Mouse (Mus musculus) spleen, adult 18-20 months (tissue): ENCODE data around the gene Fam161a.

Experiments
- DNase-seq, 2 experiments: peaks; one replicate each; pipeline ENCODE4 v3.0.0; 2022; ENCODE audit warnings: mixed read lengths in 2 of 2

The Fam161a gene

DNA sequence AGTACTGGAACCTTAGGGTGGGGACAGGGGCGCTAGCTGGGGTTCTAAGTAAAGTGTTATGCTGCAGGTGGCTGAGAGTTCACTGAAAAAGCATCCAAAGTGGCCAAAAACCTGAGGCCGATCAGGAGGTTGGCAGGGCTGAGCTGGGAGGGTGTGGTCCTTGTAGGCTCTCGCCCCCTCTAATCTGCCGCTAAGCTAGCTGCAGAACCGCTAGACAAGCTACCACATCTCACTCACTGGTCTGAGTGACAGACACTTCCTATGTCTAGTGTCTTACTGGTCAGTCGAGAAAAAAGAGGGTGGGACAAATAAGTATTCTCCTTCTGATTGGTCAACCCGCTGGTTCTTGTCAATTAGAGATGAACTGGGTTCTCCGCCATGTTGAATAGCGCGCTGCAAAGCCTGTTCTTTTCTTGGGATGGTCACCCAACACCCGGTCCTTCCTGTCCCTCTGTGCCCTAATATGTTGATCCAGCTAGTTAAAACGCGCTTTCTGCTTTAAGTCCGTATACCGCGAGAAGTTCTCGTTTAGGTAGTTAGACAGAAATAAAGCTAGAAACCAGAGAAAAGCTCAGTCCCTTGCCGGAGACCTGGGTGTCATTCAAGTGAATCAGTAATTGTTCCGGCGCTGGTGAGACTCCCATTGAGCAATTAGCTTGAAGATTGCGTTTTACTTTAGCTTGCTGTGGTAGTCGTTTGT, at the start of gene Fam161a:
Gene Fam161a (plus strand): TSS at position 51 of the 700 bp plus-strand sequence.
- DNase-seq: peak; percentile 44 to 66

GRCm38 (mm10) chr11:22957791-22958374, 49.4 kb upstream of the Fam161a start:
- no peak for DNase-seq

DNA sequence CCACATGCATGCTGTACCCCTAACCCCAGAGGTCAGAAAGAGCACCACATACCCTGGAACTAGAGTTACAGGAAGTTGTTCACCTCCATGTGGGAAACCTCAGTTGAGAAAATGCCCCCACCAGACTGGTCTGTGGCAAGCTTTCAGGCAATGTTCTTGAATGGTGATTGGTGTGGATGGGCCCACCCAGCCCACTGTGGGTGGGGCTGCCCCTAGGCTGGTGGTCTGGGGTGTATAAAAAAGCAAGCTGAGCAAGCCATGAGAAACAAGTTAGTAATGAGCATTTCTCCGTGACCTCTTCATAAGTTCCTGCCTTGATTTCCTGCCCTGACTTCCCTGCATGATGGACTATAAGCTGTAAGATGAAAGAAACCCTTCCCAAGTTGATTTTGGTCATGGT, 45.2 kb upstream of the Fam161a start:
- no peak for DNase-seq

DNA sequence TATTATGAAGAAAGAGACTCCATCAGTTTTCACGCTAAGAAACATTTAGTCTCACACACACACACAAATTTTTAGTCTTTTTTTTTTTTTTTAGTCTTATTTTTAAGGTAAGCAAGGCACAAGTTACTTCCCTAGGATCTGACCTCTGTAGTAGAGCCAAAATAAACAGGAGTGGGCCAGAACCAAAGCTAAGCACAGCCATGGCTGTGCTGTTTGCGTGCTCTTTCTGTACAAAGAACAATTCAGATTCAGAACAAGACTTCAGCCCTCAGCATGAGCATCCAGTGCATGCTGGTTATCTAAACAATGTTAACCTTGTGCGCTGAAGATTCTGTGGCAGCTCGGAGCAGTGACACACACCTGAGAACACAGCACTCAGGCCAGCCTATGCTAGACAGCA, 42.9 kb upstream of the Fam161a start:
- DNase-seq: no peak

DNA sequence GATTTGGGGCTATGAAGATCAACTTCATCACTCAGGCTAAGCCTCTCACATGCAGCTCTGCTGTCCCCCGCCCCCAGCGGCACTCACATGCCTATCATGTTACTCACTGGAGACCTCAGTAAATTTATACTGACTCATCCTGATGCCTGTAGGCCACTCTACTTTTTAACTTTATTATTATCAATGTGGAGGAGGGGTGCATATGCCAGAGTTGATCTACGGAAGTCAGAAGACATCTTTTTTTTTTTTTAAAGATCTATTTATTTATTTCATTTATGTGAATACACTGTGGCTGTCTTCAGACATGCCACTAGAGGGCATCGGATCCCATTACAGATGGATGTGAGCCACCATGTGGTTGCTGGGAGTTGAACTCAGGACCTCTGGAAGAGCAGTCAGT, 41.8 kb upstream of the Fam161a start:
- DNase-seq: no peak

DNA sequence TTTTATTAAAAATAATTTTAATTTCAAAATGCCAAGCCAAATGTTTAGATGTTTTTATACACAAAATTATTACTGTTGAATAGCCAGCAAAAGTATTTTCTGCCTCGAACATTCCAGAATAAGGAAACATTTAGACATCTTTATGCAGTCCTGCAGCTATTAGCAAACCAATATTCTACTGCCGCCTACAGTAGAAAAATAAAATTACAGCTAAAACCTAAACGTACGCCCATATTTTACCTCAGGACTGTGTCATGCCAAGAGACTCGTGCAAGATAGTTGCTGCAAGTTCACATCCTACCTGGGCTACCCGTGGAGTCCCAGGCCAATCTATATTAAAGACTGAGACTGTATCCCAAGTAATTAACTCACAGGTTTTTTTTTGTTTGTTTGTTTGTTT, 37.8 kb upstream of the Fam161a start:
- DNase-seq: no peak

DNA sequence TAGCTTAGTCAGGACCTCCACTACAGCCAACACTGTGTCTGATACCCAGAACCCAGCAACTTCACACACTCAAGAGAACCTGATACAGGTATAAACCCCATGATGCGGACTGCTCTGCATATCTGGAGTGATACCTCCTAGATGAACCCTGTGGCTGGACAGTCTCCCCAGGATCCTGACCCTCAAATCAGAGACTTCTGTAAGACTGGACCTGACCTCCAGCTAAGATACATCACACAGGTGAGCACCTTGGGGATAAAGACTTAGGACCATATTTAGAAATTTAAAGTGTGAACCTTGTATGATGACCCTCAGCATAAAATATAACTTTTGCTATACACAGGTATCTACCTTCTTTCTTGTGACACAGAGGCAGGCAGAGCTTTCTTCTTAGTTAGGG, 36.8 kb upstream of the Fam161a start:
- no peak for DNase-seq

DNA sequence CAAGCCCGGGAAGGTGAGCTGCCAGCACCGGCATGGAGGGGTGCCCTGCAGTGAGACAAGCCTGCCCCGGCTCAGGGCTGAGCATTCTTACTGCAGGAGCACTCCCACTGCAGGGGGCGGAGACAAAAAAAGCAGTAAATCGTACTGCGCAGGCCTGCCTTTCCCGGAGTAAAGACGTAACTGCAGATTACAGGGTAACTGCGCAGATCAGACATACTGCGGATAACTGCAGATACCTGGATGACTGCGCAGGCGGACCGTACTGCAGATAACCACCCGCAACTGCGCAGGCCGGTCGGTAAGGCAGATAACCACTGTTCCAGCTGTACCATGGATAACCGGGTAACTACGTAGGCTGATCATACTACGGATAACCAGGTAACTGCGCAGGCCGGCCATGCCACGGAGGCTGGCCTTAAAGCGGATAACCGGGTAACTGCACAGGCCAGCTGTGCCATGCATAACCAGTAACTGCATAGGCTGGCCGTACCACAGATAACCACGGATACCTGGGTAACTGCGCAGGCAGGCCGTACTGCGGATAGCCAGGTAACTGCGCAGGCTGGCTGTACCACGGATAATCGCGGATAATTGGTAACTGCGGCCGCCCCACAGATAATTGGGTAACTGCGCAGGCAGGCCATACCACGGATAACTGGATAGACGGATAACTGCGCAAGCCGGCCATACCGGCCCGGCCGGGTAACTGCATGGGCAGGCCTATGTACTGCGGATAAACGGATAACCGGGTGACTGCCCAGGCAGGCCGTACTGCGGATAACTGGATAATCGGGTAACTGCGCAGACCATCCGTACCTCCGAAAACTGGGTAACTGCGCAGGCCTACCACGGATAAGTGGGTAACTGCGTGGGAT, 35.3 kb upstream of the Fam161a start, which contains the start of gene Zrsr1:
Gene Zrsr1 (plus strand): TSS at position 171 of the 875 bp plus-strand sequence.
- DNase-seq: peak; percentile 51 to 55

DNA sequence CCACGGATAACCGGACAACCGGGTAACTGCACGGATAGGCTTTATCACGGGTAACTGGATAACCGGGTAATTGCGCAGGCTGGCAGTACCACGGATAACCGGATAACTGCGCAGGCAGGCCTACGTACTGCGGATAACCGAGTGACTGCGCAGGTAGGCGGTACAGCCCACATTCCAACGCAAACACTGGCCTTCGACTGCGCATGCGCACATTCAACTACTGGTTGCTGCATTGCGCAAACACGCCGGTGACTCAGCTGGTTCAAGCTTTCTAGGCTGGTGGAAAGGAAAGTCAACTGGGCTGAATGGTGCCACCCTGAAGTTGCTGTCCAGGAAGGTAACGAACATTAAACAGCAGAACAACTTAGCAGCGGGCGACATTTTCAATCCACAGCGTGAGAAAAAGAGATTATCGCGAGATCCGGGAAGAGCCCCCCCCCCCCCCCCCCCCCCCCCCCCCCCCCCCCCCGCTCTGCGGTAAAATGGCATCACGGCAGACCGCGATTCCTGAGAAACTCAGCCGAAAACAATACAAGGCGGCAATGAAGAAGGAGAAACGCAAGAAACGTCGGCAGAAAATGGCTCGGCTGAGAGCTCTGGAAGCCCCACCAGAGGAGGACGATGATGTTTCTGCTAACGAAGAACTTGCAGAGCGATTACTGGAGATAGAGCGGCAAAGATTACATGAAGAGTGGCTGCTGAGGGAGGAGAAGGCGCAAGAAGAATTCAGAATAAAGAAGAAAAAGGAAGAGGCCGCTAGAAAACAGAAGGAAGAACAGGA, 34.4 kb upstream of the Fam161a start:
- DNase-seq: peak; percentile 71 to 74

- DNase-seq: no peak
These were observed 33.7 kb upstream of the Fam161a start for GRCm38 (mm10) chr11:22973599-22973998.

- no peak for DNase-seq
These were observed 29.1 kb upstream of the Fam161a start for GRCm38 (mm10) chr11:22978215-22978614.

DNA sequence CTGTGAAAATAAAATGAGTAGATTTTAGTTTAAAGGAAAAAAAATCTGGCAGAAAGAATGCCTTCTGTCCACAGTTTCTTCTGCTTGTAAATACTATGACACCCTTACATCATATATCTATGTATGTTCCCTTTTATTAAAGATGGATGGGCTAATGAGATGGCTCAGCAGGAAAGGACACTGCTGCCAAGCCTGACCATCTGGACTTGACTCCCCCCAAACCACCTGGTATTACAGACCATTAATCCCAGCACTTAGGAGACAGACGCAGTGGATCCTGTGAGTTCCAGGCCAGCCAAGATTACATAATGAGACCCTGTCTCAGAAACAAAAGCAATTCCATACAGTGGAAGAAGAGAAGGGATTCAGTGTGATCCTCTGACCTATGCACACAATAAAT, 28.6 kb upstream of the Fam161a start:
- no peak for DNase-seq

- no peak for DNase-seq
These were observed 28.1 kb upstream of the Fam161a start for GRCm38 (mm10) chr11:22979221-22979620.

DNA sequence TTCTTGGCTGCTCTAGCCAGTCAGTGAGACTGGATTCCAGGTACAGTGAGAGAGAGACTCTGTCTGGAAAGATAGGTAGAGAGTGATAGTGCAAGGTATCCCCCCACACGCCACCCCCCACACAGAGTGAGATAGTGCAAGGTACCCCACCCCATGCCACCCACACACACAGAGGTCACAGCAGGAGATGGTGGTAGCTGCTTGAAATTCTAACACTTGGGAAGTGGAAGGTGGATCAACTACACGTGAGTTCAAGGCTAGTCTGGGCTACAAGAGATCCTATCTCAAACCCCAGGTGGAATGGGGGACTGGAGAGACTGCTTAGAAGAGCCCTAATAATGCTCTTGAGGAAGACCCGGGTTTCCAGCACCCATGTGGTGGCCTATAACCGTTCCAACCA, 26.3 kb upstream of the Fam161a start:
- DNase-seq: no peak

DNA sequence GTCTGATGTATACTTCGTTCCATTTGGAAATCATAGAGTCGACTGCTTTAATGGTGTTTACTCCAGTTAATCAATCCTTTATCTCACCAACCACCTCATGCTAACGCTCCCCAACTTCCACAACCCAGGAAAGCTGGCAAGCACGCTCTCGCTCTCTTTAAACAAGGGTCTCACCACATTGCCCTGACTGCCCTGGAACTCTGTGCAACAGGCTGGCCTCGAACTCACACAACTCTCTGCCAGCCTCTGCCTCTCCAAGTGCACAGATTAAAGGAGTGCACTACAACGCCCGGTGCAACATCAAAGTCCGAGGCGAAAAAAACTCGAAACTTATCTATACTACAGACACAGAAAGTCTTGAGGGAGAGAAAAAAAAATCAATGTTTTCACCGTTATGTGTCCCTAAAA, 25.8 kb upstream of the Fam161a start:
- DNase-seq: peak in 1 of 2 experiments; percentile 11

DNA sequence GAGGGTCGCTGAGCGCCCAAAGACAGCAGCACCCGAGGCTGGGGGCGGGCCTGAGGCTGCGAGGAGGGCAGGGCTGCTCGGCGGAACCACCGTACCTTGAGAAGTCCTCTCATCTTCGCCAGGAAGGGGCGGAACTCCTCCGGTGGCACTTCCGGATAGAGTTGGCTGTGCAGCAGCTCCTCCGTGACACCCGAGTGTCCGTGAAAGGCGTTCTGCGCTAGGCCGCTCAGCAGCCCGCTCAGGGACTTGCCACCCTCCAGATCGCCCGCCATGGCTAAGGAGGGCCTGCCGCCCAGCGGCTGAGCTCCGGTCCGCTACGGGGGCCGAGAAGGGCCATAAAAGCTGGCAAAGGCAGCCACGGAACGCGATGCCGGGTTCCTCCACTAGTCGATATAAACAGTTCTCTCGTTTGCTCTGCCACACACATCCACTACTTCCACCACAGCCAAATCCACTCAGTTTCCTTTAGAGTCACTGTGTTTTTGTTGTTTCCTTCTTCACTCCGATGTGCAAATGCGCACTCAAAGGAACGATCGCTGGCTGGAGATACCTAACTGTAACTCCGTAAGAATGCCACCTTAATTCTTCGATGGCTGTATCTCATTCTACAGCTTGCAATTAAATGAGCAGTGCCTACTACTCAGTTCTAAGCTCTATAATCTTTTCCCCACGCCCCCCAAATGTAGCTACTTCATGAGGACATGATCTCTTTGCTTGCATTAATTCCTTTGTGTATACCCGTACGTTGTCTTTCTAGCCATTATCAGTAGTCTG, 25.2 kb upstream of the Fam161a start, which contains the start of the genes Gm28048 and Commd1:
Gene Gm28048 (minus strand): TSS at position 107 of the 774 bp plus-strand sequence.
Gene Commd1 (minus strand): TSS at position 399 of the 774 bp plus-strand sequence.
- peak; percentile 90 to 97 for DNase-seq

GRCm38 (mm10) chr11:22982846-22983245, 24.5 kb upstream of the Fam161a start:
- DNase-seq: no peak

GRCm38 (mm10) chr11:22985510-22985909, 21.8 kb upstream of the Fam161a start:
- DNase-seq: no peak

DNA sequence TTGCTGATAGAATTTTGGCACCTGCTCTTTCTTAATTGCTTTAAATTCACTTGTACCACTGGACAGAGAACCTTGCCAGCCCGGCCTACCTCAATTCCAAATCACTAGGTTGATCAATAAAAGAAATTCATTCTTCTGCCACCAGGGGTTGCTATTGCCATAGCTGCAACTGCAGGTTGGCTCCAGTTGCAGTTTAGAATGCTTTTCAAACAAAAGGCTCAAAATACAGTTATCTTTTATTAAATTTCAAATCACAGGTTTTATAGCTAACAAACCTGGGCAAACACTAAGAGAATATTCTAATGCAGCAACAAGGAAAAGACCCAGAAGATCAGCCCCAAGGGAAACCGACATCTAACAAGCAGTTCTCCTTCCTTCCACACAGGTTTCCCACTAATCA, 20.0 kb upstream of the Fam161a start:
- no peak for DNase-seq

GRCm38 (mm10) chr11:22989786-22990185, 17.5 kb upstream of the Fam161a start:
- DNase-seq: no peak

GRCm38 (mm10) chr11:22990393-22991126, 16.8 kb upstream of the Fam161a start, which contains the start of gene Cct4:
Gene Cct4 (plus strand): TSS chr11:22990519.
- peak; percentile 86 to 90 for DNase-seq
